Mouse (Mus musculus) hindlimb bud, embryonic 11.5 days (tissue): ENCODE measurements around the gene Calm4.

ENCODE experiments used
- DNase-seq: peaks from one replicate; pipeline ENCODE4 v3.0.0-alpha.2; 2012; ENCODE audit warnings: low read depth, low spot score; ENCODE audit errors: extremely low spot score

Calm4 gene

GRCm38 (mm10) chr13:3856252-3856651 is 18.7 kb downstream of the Calm4 start:
- DNase-seq, result no peak

GRCm38 (mm10) chr13:3861251-3861650 is 23.7 kb downstream of the Calm4 start:
- DNase-seq, result no peak

GRCm38 (mm10) chr13:3862325-3862724 is 24.8 kb downstream of the Calm4 start:
- DNase-seq, result no peak

- no peak for DNase-seq
Measured at GRCm38 (mm10) chr13:3862922-3863580, 25.5 kb downstream of the Calm4 start.

GRCm38 (mm10) chr13:3865648-3866354 is 28.2 kb downstream of the Calm4 start:
- no peak for DNase-seq

- no peak for DNase-seq
Measured at GRCm38 (mm10) chr13:3866355-3867052, 28.9 kb downstream of the Calm4 start.

- DNase-seq, result no peak
Measured at GRCm38 (mm10) chr13:3867158-3867557, 29.6 kb downstream of the Calm4 start.

- no peak for DNase-seq
Measured at GRCm38 (mm10) chr13:3869901-3870300, 32.3 kb downstream of the Calm4 start.

GRCm38 (mm10) chr13:3872832-3873231 is 35.3 kb downstream of the Calm4 start:
- DNase-seq, result no peak

GRCm38 (mm10) chr13:3876448-3876847 is 38.9 kb downstream of the Calm4 start:
- no peak for DNase-seq

- no peak for DNase-seq
Measured at GRCm38 (mm10) chr13:3877185-3877584, 39.6 kb downstream of the Calm4 start.

- DNase-seq, result no peak
Measured at GRCm38 (mm10) chr13:3877679-3878220, 40.2 kb downstream of the Calm4 start.

- DNase-seq, result no peak
Measured at GRCm38 (mm10) chr13:3886663-3887062, 49.1 kb downstream of the Calm4 start.
